16 mouse cellular contexts compared by ENCODE assay signal in the genomic region with DNA sequence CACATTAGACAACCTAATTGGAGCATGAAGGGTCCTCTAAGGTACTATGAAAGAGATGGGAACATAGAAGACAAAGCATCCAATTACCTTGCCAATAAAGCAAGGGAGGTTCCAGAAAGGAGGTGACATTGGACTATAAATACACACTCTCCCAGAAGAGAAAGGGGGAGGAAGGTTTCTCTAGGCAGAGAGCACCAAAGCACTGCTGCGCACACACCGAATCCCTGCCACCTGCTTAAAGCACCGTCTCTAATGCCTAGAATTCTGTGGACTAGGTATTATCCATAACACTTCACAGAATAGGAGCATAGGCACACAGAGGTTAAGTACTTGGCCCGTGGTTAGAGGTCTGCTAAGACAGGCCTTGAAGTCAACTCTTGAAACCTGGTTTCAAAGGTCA.
A peak's percentile ranks its signal among the peaks of the same experiment; 100 is the strongest.
DNase-seq lines count a peak whose midpoint lies in the region; ATAC-seq lines count a peak whose summit lies in the region.
"Had no signal": no experiment of that assay in that cellular context is flagged by ENCODE, and none has a peak within 500 bp of the region (broad histone marks: within the 10 kb centered on the region; RNA-seq: fewer than 3 reads in every experiment).

No protein-coding gene starts in this region.

- no peaks in the 10 kb centered on the region for H3K36me3 ChIP-seq in kidney, embryonic 14.5 days (ENCODE audit: control insufficient read depth, insufficient read depth, low read length)
- no peaks in the 10 kb centered on the region for H3K36me3 ChIP-seq in lung, embryonic 16.5 days (ENCODE audit: control insufficient read depth, insufficient read depth, low read length)
- H3K36me3 ChIP-seq: embryonic facial prominence, embryonic 15.5 days; forebrain, embryonic 15.5 days; limb, embryonic 15.5 days; midbrain, embryonic 10.5 days had no signal

- no peak overlapping the region for H3K9ac ChIP-seq in kidney, embryonic 14.5 days (ENCODE audit: low read depth, low read length)
- no peak overlapping the region for H3K9ac ChIP-seq in lung, embryonic 16.5 days (ENCODE audit: low read length)
- H3K9ac ChIP-seq: embryonic facial prominence, embryonic 15.5 days; forebrain, embryonic 15.5 days; limb, embryonic 15.5 days had no signal

- DNase-seq in CD4-positive, CD25-positive, alpha-beta regulatory T cell, adult 2 months (ENCODE audit: low read depth, low spot score): peak; percentile 25
- peak; percentile 32 for DNase-seq in kidney, adult 11 months
- no peak for DNase-seq in lung, postnatal 14 days
- DNase-seq in Muller cell, postnatal 12 days (ENCODE audit: inconsistent ontology term): no peak
- DNase-seq in T-cell, adult 2 months (ENCODE audit: low spot score): no peak
- DNase-seq: cerebellum, postnatal 36 days; layer of hippocampus, postnatal 36 days had no signal

- no peaks in the 10 kb centered on the region for H3K9me3 ChIP-seq in kidney, embryonic 14.5 days (ENCODE audit: control insufficient read depth, low read length)
- no peaks in the 10 kb centered on the region for H3K9me3 ChIP-seq in lung, embryonic 16.5 days (ENCODE audit: control insufficient read depth, low read length)
- H3K9me3 ChIP-seq: embryonic facial prominence, embryonic 15.5 days; forebrain, embryonic 15.5 days; limb, embryonic 15.5 days; midbrain, embryonic 10.5 days had no signal

- WGBS in kidney, embryonic 14.5 days: 60% methylated on average over 4 of the region's 4 CpGs
- 62% methylated on average over 4 of the region's 4 CpGs for WGBS in lung, embryonic 16.5 days

- no peak for ATAC-seq in CD4-positive, CD25-positive, alpha-beta regulatory T cell, adult 4 months
- no peak for ATAC-seq in kidney, embryonic 14.5 days (ENCODE audit: low FRiP score, low TSS enrichment)
- no peak for ATAC-seq in lung, embryonic 16.5 days (ENCODE audit: low read depth)
- ATAC-seq: activated CD4-positive, CD25-positive, alpha-beta regulatory T cell, adult 4 months; forebrain, embryonic 15.5 days; inflammation-experienced regulatory T-cells, adult 6 months had no signal

- H3K4me2 ChIP-seq in kidney, embryonic 14.5 days (replicated peaks; ENCODE audit: low read depth, low read length): no peak overlapping the region
- no peak overlapping the region for H3K4me2 ChIP-seq in lung, embryonic 16.5 days (ENCODE audit: low read depth, low read length)
- H3K4me2 ChIP-seq: embryonic facial prominence, embryonic 15.5 days; forebrain, embryonic 15.5 days; limb, embryonic 15.5 days had no signal

- peaks cover 20% of the 10 kb centered on the region for H3K4me1 ChIP-seq in kidney, embryonic 14.5 days (ENCODE audit: control insufficient read depth, insufficient read depth, low read length)
- peaks cover 37% of the 10 kb centered on the region for H3K4me1 ChIP-seq in lung, embryonic 16.5 days (replicated peaks; ENCODE audit: control insufficient read depth, insufficient read depth, low read length)

- H3K4me3 ChIP-seq in kidney, embryonic 14.5 days (ENCODE audit: low read length): no peak overlapping the region
- no peak overlapping the region for H3K4me3 ChIP-seq in lung, embryonic 16.5 days (ENCODE audit: low read length)
- H3K4me3 ChIP-seq: embryonic facial prominence, embryonic 15.5 days; forebrain, embryonic 15.5 days; limb, embryonic 15.5 days had no signal

- H3K27me3 ChIP-seq in kidney, embryonic 14.5 days (ENCODE audit: control insufficient read depth, insufficient read depth, low read length): no peaks in the 10 kb centered on the region
- H3K27me3 ChIP-seq in lung, embryonic 16.5 days (ENCODE audit: control insufficient read depth, insufficient read depth, low read depth, low read length): no peaks in the 10 kb centered on the region
- H3K27me3 ChIP-seq: embryonic facial prominence, embryonic 15.5 days; forebrain, embryonic 15.5 days; limb, embryonic 15.5 days had no signal

- H3K27ac ChIP-seq in kidney, embryonic 14.5 days (ENCODE audit: low read depth, low read length): no peak overlapping the region
- H3K27ac ChIP-seq in lung, embryonic 16.5 days (ENCODE audit: low read length): peak overlapping the region; percentile 96
- H3K27ac ChIP-seq: forebrain, embryonic 15.5 days; midbrain, embryonic 10.5 days had no signal

Comparison
In these comparisons a context has a peak if more than half of its experiments do, and no peak if none do; other contexts are left out.
1. DNase-seq: peak in CD4-positive, CD25-positive, alpha-beta regulatory T cell, adult 2 months (single experiment) and kidney, adult 11 months (single experiment); none in lung, postnatal 14 days (single experiment), Muller cell, postnatal 12 days (single experiment) and T-cell, adult 2 months (single experiment).